Mouse (Mus musculus): Measurements from ENCODE around the gene Erbb4. TPM values are rescaled to one million over a fixed set of nuclear protein-coding genes. Genes with fewer than 3 reads are reported as not detected.

Erbb4 gene
- total RNA-seq, 2 experiments from 2014 or later = 75.6 to 76.9 TPM

GRCm38 (mm10) chr1:68134943-68135342 is 972.9 kb downstream of the Erbb4 start:
- intact Hi-C loops (cut with DNase I) = no loop called here
- DNase-seq = no peak

GRCm38 (mm10) chr1:68134450-68134849 is 973.4 kb downstream of the Erbb4 start:
- intact Hi-C loops (cut with DNase I) = no loop called here
- DNase-seq = no peak

GRCm38 (mm10) chr1:68123541-68123940 is 984.3 kb downstream of the Erbb4 start:
- intact Hi-C loops (cut with DNase I) = no loop called here
- DNase-seq = no peak

- intact Hi-C loops (cut with DNase I) = no loop called here
- DNase-seq = no peak
Observed at GRCm38 (mm10) chr1:68120364-68120763, 987.5 kb downstream of the Erbb4 start.

GRCm38 (mm10) chr1:68115721-68116120 is 992.1 kb downstream of the Erbb4 start:
- DNase-seq = no peak
- intact Hi-C loops (cut with DNase I) = no loop called here

- intact Hi-C loops (cut with DNase I) = no loop called here
- peak; percentile 57 for DNase-seq
Observed at GRCm38 (mm10) chr1:68106543-68106860, 1001.4 kb downstream of the Erbb4 start.

GRCm38 (mm10) chr1:68105834-68106542 is 1001.9 kb downstream of the Erbb4 start:
- intact Hi-C loops (cut with DNase I) = no loop called here

GRCm38 (mm10) chr1:68089623-68090022 is 1018.2 kb downstream of the Erbb4 start:
- intact Hi-C loops (cut with DNase I) = no loop called here
- no peak for DNase-seq

More at GRCm38 (mm10) chr1:68105834-68106542, 1001.9 kb downstream of the Erbb4 start:
- no peak for DNase-seq

GRCm38 (mm10) chr1:68056494-68056893 is 1051.4 kb downstream of the Erbb4 start:
- DNase-seq = no peak
- intact Hi-C loops (cut with DNase I) = no loop called here

- no peak for DNase-seq
- intact Hi-C loops (cut with DNase I) = no loop called here
Observed at GRCm38 (mm10) chr1:68054715-68055114, 1053.1 kb downstream of the Erbb4 start.

GRCm38 (mm10) chr1:68049856-68050255 is 1058.0 kb downstream of the Erbb4 start:
- no peak for DNase-seq
- intact Hi-C loops (cut with DNase I) = no loop called here

GRCm38 (mm10) chr1:68047139-68047538 is 1060.7 kb downstream of the Erbb4 start:
- DNase-seq = peak; percentile 8
- intact Hi-C loops (cut with DNase I) = no loop called here

- DNase-seq = peak; percentile 59
- intact Hi-C loops (cut with DNase I) = no loop called here
Observed at GRCm38 (mm10) chr1:68046551-68046970, 1061.3 kb downstream of the Erbb4 start.

- DNase-seq = no peak
- intact Hi-C loops (cut with DNase I) = no loop called here
Observed at GRCm38 (mm10) chr1:68024086-68024940, 1083.5 kb downstream of the Erbb4 start.

- no peak for DNase-seq
- intact Hi-C loops (cut with DNase I) = no loop called here
Observed at GRCm38 (mm10) chr1:68020020-68020419, 1087.8 kb downstream of the Erbb4 start.

- intact Hi-C loops (cut with DNase I) = no loop called here
- no peak for DNase-seq
Observed at GRCm38 (mm10) chr1:68019618-68020017, 1088.2 kb downstream of the Erbb4 start.

Data from left cerebral cortex, postnatal 4 days (tissue).